Mouse (Mus musculus): ENCODE data around the gene Gm5152. TPM values are rescaled to one million over a fixed set of nuclear protein-coding genes. Genes with fewer than 3 reads are reported as not detected.
"Not testable (repeated sequence)": the region's sequence is repeated elsewhere in the genome, so short reads cannot be mapped to it uniquely, and the experiment has no call there.

Gene Gm5152
- polyA plus RNA-seq (2014; fragmentation: Nextera tagmentation; extraction: Ambion mirVana) = not detected in 2 replicates

DNA sequence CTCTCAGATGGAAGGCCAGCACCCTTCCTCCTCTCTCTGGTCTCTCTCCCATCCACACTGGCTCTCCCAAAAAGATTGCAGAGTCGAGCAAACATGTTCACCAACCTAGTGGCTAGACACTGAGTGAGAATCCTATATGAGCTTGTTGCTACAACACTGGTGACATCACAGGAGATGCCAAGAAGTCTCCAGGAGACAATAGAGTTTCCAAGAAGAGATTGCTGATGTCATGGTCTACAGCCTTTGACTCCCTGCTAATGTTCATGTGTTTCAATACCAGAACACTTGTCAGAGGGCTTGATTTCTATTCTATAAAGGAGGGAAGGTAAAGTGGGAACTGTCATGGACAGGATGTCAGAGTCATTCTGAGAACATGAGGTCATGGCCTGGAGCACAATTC is at the start of gene Gm5152:
Gene Gm5152 (minus strand): TSS at position 101 of the 400 bp plus-strand sequence.
- H3K4me3 ChIP-seq (ENCODE audit: low read length); H3K27me3 ChIP-seq (ENCODE audit: control insufficient read depth, insufficient read depth, low read length); H3K4me1 ChIP-seq (ENCODE audit: control insufficient read depth, insufficient read depth, low read length); H3K36me3 ChIP-seq (ENCODE audit: control insufficient read depth, insufficient read depth, low read length); H3K27ac ChIP-seq (ENCODE audit: low read depth, low read length); H3K9me3 ChIP-seq (ENCODE audit: control insufficient read depth, low read length); H3K9ac ChIP-seq (ENCODE audit: low read depth, low read length); H3K4me2 ChIP-seq (replicated peaks; ENCODE audit: low read depth, low read length); ATAC-seq (ENCODE audit: low FRiP score, low TSS enrichment): not testable (repeated sequence)
- WGBS = no CpG with 5 or more reads among the region's 1 CpGs

DNA sequence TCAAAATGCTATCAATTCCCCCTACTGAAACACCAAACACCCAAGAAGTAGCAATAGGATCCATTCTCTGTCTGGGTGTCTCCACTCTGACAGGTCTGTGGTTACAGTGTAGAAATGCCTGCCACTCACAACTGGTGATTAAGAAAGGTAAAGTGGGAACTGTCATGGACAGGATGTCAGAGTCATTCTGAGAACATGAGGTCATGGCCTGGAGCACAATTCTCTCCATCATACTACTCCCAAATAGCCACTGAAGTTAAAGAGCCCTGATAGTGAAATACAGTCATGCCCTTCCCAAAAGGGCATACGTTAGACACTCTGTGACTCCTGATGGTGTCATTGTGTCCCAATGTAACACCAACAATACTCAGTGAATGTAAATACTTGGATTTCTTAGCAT is 8.4 kb upstream of the Gm5152 start:
- WGBS = 91% methylated on average over 1 of the region's 1 CpGs
- not testable (repeated sequence) for H3K27ac ChIP-seq (ENCODE audit: low read depth, low read length); H3K9me3 ChIP-seq (ENCODE audit: control insufficient read depth, low read length); H3K4me2 ChIP-seq (replicated peaks; ENCODE audit: low read depth, low read length); ATAC-seq (ENCODE audit: low FRiP score, low TSS enrichment); H3K9ac ChIP-seq (ENCODE audit: low read depth, low read length); H3K4me1 ChIP-seq (ENCODE audit: control insufficient read depth, insufficient read depth, low read length); H3K4me3 ChIP-seq (ENCODE audit: low read length); H3K27me3 ChIP-seq (ENCODE audit: control insufficient read depth, insufficient read depth, low read length); H3K36me3 ChIP-seq (ENCODE audit: control insufficient read depth, insufficient read depth, low read length)

DNA sequence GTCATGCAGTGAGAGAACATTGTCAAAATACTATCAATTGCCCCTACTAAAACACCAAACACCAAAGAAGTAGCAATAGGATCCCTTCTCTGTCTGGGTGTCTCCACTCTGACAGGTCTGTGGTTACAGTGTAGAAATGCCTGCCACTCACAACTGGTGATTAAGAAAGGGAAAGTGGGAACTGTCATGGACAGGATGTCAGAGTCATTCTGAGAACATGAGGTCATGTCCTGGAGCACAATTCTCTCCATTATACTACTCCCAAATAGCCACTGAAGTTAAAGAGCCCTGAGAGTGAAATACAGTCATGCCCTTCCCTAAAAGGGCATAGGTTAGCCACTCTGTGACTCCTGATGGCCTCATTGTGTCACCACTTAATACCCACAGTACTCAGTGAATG is 556 bp downstream of the Gm5152 start:
- H3K9me3 ChIP-seq (ENCODE audit: control insufficient read depth, low read length) = not testable (repeated sequence)

DNA sequence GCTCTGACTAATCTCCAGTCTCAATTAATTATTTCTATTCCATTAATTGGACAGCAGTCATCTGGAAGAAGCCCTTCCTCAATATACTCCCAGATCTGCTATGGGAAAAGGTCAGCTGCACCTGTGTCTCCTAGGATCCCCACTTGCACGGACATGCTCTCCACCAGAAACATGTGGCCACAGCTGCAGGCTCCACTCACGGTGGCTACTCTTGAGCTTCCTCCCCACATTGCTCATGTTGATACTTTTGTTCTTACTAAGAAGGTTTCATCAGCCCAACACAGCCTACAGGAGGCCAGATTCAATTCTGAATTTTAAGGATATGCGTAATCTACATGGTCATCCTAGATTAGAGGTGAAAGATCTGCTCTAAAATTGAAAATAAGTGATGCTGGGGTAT is 5.9 kb downstream of the Gm5152 start:
- ATAC-seq (ENCODE audit: low FRiP score, low TSS enrichment); H3K9me3 ChIP-seq (ENCODE audit: control insufficient read depth, low read length); H3K4me1 ChIP-seq (ENCODE audit: control insufficient read depth, insufficient read depth, low read length): not testable (repeated sequence)

More for the DNA sequence above, 556 bp downstream of the Gm5152 start:
- H3K4me1 ChIP-seq (ENCODE audit: control insufficient read depth, insufficient read depth, low read length); ATAC-seq (ENCODE audit: low FRiP score, low TSS enrichment); H3K36me3 ChIP-seq (ENCODE audit: control insufficient read depth, insufficient read depth, low read length); H3K4me2 ChIP-seq (replicated peaks; ENCODE audit: low read depth, low read length); H3K27me3 ChIP-seq (ENCODE audit: control insufficient read depth, insufficient read depth, low read length); H3K27ac ChIP-seq (ENCODE audit: low read depth, low read length); H3K4me3 ChIP-seq (ENCODE audit: low read length); H3K9ac ChIP-seq (ENCODE audit: low read depth, low read length): not testable (repeated sequence)

DNA sequence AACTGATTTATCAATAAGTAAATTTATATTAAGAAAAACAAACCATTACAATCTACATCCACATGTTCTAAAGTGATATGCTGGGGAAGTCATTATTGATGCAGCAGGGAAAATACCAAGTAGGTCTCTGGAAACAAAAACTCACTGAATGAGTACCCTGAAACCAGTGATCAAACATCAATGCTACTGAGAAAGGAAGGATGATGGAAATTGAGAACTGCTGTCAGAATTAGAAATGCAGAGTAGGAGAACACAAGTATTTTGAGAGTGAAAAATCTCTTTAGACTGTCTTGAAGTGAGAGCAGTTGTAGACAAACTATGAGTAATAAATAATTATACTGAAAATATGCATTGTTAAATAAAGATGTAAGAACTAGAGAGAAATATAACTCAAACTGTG is 26.0 kb downstream of the Gm5152 start:
- H3K36me3 ChIP-seq (ENCODE audit: control insufficient read depth, insufficient read depth, low read length) = no peaks in the 10 kb centered on the region
- ATAC-seq (ENCODE audit: low FRiP score, low TSS enrichment) = no peak
- no peak overlapping the region for H3K9ac ChIP-seq (ENCODE audit: low read depth, low read length)
- no peak overlapping the region for H3K27ac ChIP-seq (ENCODE audit: low read depth, low read length)
- no peaks in the 10 kb centered on the region for H3K27me3 ChIP-seq (ENCODE audit: control insufficient read depth, insufficient read depth, low read length)
- H3K4me1 ChIP-seq (ENCODE audit: control insufficient read depth, insufficient read depth, low read length) = no peaks in the 10 kb centered on the region
- no peak overlapping the region for H3K4me2 ChIP-seq (replicated peaks; ENCODE audit: low read depth, low read length)
- no peak overlapping the region for H3K4me3 ChIP-seq (ENCODE audit: low read length)
- H3K9me3 ChIP-seq (ENCODE audit: control insufficient read depth, low read length) = no peaks in the 10 kb centered on the region

More for the DNA sequence above, 5.9 kb downstream of the Gm5152 start:
- 89% methylated on average over 3 of the region's 3 CpGs for WGBS
- not testable (repeated sequence) for H3K4me2 ChIP-seq (replicated peaks; ENCODE audit: low read depth, low read length); H3K36me3 ChIP-seq (ENCODE audit: control insufficient read depth, insufficient read depth, low read length); H3K27ac ChIP-seq (ENCODE audit: low read depth, low read length); H3K4me3 ChIP-seq (ENCODE audit: low read length); H3K9ac ChIP-seq (ENCODE audit: low read depth, low read length); H3K27me3 ChIP-seq (ENCODE audit: control insufficient read depth, insufficient read depth, low read length)

DNA sequence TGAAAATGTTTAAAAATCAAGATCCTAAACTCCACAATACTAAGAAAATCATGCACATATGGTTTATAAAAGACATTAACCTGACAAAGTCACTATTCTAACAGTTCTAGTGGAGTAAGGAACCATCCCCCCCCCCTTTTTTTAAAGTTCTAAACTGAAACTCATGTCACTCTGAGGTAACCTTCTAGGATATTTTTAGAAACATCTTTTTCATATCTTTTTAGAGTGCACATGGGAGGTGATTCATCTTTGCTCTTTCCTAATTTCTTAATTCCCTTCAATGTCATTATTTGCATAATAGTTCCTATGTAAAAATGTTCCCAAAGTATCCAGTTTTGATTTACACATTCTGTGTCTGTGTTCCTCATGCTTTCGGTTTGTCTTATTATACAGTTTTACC is 43.3 kb downstream of the Gm5152 start:
- Histone ChIP-seq H3K4me3 (ENCODE audit: low read length) (no peak overlapping the region), H3K36me3 (ENCODE audit: control insufficient read depth, insufficient read depth, low read length) (no peaks in the 10 kb centered on the region), H3K4me1 (ENCODE audit: control insufficient read depth, insufficient read depth, low read length) (no peaks in the 10 kb centered on the region), H3K9ac (ENCODE audit: low read depth, low read length) (no peak overlapping the region), H3K27ac (ENCODE audit: low read depth, low read length) (no peak overlapping the region), H3K27me3 (ENCODE audit: control insufficient read depth, insufficient read depth, low read length) (no peaks in the 10 kb centered on the region), H3K9me3 (ENCODE audit: control insufficient read depth, low read length) (no peaks in the 10 kb centered on the region), H3K4me2 (replicated peaks; ENCODE audit: low read depth, low read length) (no peak overlapping the region)
- ATAC-seq (ENCODE audit: low FRiP score, low TSS enrichment) = no peak
- 98% methylated on average over 1 of the region's 1 CpGs for WGBS

DNA sequence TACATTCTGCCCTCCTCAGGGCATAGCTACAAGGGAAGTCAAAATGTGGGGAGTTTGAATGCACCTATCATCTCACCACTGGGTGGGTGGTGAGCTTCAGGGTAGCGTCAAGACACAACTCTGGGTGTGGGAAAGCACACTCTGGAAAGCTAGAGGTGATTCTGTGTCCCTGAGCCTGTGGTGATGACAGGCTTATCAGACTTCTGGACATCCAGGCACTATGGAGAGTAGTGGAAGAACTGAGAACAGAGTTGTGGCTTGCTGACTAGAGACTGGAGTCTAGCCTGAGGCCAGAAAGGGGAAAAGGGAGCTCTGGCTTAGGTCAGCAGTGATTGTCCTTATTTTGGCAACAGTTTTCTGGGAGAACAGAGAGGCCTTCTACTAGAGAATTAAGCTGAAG is 49.4 kb downstream of the Gm5152 start:
- H3K27ac ChIP-seq (ENCODE audit: low read depth, low read length) = no peak overlapping the region
- no peak overlapping the region for H3K4me2 ChIP-seq (replicated peaks; ENCODE audit: low read depth, low read length)
- no peaks in the 10 kb centered on the region for H3K36me3 ChIP-seq (ENCODE audit: control insufficient read depth, insufficient read depth, low read length)
- no peaks in the 10 kb centered on the region for H3K27me3 ChIP-seq (ENCODE audit: control insufficient read depth, insufficient read depth, low read length)
- no peak overlapping the region for H3K9ac ChIP-seq (ENCODE audit: low read depth, low read length)
- H3K4me3 ChIP-seq (ENCODE audit: low read length) = no peak overlapping the region
- H3K9me3 ChIP-seq (ENCODE audit: control insufficient read depth, low read length) = no peaks in the 10 kb centered on the region
- ATAC-seq (ENCODE audit: low FRiP score, low TSS enrichment) = no peak
- 82% methylated on average over 1 of the region's 1 CpGs for WGBS
- no peaks in the 10 kb centered on the region for H3K4me1 ChIP-seq (ENCODE audit: control insufficient read depth, insufficient read depth, low read length)
